Mouse (Mus musculus): ENCODE data around the gene Mob3b. TPM values are rescaled to one million over a fixed set of nuclear protein-coding genes. Genes with fewer than 3 reads are reported as not detected.

Gene Mob3b
- 1 to 10 TPM; 4.9 to 5.4 TPM for total RNA-seq (2021)

DNA sequence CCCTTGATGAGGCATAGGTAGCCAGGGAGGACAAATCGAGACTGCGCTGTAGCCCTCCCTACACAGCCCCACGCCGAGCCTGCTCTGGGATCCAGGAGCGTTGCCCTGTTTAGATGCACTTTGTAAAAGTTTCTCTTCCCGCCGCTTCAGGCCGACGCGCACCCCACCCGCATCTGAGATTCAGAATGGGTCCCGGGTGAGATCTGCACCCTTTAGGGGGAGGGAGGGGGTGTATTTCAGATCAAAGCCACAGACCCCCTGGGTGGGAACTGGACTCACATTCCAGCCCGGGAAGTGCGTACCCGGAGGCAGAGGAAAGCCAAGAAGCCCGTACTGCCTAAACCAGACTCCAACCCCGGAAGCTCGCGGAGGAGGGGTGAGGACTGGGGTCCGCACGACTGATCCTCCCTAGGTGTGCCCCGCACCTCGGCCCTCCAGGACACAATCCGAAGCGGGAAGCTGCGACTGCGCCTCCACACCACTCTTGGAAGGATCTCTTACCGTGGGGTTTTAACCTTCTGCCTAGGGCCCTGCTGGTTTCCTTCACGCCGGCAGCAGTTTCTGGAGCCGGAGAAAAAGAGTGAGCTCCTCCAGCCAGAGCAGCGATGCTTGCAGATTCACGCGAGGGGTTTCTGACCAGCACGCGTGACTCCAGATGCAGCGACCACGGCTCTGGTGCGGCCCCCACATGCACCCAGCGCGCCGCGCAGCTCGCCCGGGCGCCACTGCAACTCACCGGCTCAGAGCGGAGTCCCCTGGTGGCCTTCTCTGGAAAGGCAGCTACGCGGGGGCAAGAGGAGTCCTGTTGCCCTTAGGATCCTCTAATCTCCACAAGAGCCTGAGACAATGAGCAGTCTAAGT lies at the start of gene Mob3b:
TSS of gene Mob3b (minus strand) at position 734 of the 861 bp plus-strand sequence.
- intact Hi-C loops (cut with DNase I), result loop anchor here (2.0 to 5.0 kb wide), 2 partner anchors 35 to 196 kb away; no protein-coding TSS in a partner anchor
- peak; percentile 73 to 79 for DNase-seq (ENCODE audit: low spot score in 2 of 2)

- DNase-seq (ENCODE audit: low spot score in 2 of 2), result no peak
- intact Hi-C loops (cut with DNase I), result no loop called here
Measured at GRCm38 (mm10) chr4:35204659-35205058, 47.4 kb upstream of the Mob3b start.

- intact Hi-C loops (cut with DNase I), result no loop called here
- DNase-seq (ENCODE audit: low spot score in 2 of 2), result no peak
Measured at GRCm38 (mm10) chr4:35203724-35204123, 46.4 kb upstream of the Mob3b start.

GRCm38 (mm10) chr4:35201700-35202099 lies 44.4 kb upstream of the Mob3b start:
- intact Hi-C loops (cut with DNase I), result no loop called here

GRCm38 (mm10) chr4:35192725-35193124 lies 35.4 kb upstream of the Mob3b start:
- no peak for DNase-seq (ENCODE audit: low spot score in 2 of 2)
- intact Hi-C loops (cut with DNase I), result loop anchor here (2.0 to 5.0 kb wide), 2 partner anchors 35 to 232 kb away; partner anchors contain the start of gene Mob3b

More at GRCm38 (mm10) chr4:35201700-35202099, 44.4 kb upstream of the Mob3b start:
- DNase-seq (ENCODE audit: low spot score in 2 of 2), result no peak

GRCm38 (mm10) chr4:35189794-35190193 lies 32.5 kb upstream of the Mob3b start:
- DNase-seq (ENCODE audit: low spot score in 2 of 2), result peak; percentile 20
- intact Hi-C loops (cut with DNase I), result loop anchor here (5.0 kb wide), 1 partner anchor 32 kb away; the partner anchor contains the start of gene Mob3b

- intact Hi-C loops (cut with DNase I), result no loop called here
- DNase-seq (ENCODE audit: low spot score in 2 of 2), result no peak
Measured at GRCm38 (mm10) chr4:35187617-35188326, 30.5 kb upstream of the Mob3b start.

DNA sequence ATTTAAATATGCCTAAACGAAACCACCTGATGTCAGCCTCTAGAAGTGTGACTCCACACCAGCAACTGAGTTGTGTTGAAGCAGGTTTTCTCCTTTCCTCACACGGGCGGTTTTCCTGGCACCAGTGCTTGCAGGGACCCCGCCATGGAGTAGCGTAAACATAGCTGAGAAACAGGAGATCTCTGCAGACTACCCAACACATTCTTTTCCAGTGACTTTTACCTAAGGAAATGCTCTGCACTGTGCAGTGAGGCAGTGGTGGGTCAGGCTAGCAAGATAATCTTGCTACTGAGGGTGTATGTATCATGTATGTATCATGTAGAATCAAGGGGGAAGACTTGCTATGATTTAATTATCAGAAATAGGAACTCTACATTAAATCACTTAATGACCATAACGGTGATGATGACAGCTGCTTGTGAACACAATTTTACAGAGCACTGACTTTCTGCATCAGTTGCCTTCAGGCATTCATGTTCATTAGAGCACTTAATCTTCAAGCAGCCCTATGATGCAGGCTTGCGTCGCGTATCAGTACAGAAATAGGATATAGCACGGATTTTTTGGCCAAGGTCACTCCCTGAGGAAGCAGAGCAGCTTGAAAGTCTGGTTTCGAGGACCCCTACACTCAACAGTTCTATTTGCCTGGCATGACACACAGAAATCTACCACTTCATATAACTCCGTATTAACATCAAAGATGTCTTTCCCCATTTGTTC lies 20.8 kb upstream of the Mob3b start:
- intact Hi-C loops (cut with DNase I), result no loop called here

DNA sequence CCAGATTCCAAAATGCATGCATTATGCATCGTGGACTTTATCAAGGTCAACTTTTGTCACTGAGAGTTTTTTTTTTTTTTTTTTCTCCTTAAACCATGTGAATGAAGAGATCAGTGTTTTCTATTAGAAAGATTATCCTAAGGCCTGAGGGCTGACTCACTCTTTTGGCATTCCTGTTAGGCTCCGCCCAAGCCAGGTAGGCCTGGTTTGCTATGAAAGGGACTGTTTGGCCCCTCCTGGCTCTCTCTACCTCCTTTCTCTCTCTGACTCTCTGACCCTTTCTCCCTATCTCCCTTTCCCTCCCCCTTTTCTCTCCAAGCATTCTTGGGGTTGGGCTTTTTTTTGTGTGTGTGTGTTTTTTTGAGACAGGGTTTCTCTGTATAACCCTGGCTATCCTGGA lies 18.3 kb upstream of the Mob3b start:
- intact Hi-C loops (cut with DNase I), result no loop called here
- DNase-seq (ENCODE audit: low spot score in 2 of 2), result no peak

More for the DNA sequence above, 20.8 kb upstream of the Mob3b start:
- DNase-seq (ENCODE audit: low spot score in 2 of 2), result no peak

DNA sequence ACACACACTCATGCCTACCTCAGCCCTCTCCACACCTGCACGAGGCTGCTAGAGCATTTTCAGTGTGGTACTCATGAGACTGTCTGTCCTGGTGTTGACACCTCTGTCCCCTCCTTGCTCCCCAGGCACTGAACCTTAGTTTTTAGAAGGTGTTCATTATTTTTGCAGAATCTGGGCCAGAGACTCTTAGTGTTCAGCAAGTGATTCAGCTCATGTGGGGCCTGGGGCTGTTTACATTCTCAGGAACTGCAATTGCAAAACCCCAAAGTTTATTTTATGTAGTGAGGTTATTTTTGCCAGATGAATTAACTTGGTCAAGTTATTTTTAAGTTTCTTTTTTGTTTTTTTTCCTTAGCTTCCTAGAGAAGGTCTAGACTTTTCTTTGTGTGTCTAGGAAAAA lies 16.3 kb upstream of the Mob3b start:
- intact Hi-C loops (cut with DNase I), result no loop called here
- DNase-seq (ENCODE audit: low spot score in 2 of 2), result no peak

- intact Hi-C loops (cut with DNase I), result no loop called here
Measured at GRCm38 (mm10) chr4:35172471-35172870, 15.2 kb upstream of the Mob3b start.

GRCm38 (mm10) chr4:35169571-35170125 lies 12.4 kb upstream of the Mob3b start:
- no peak for DNase-seq (ENCODE audit: low spot score in 2 of 2)
- intact Hi-C loops (cut with DNase I), result no loop called here

More at GRCm38 (mm10) chr4:35172471-35172870, 15.2 kb upstream of the Mob3b start:
- DNase-seq (ENCODE audit: low spot score in 2 of 2), result no peak

- DNase-seq (ENCODE audit: low spot score in 2 of 2), result no peak
- intact Hi-C loops (cut with DNase I), result no loop called here
Measured at GRCm38 (mm10) chr4:35167855-35168254, 10.6 kb upstream of the Mob3b start.

GRCm38 (mm10) chr4:35165947-35166346 lies 8.7 kb upstream of the Mob3b start:
- DNase-seq (ENCODE audit: low spot score in 2 of 2), result no peak
- intact Hi-C loops (cut with DNase I), result no loop called here

DNA sequence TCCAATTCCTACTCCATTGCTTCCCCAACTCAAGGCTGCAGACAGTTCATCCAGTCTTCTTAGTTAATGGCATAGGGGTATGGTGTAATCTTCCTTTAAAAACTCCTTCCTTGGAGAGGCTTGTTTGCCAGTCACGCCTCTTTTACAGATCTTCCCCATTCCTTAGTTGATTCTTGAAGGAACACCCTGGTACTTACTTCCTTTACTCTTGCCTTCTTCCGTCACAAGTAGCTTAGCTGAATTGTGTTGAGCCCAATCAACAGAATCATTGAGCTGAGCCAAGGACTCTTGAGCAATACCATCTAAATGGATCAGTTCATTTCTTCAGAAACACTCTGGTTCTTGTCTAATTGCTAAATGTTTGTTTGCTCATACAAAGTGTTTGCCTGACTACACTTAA lies 8.0 kb upstream of the Mob3b start:
- no peak for DNase-seq (ENCODE audit: low spot score in 2 of 2)
- intact Hi-C loops (cut with DNase I), result no loop called here

DNA sequence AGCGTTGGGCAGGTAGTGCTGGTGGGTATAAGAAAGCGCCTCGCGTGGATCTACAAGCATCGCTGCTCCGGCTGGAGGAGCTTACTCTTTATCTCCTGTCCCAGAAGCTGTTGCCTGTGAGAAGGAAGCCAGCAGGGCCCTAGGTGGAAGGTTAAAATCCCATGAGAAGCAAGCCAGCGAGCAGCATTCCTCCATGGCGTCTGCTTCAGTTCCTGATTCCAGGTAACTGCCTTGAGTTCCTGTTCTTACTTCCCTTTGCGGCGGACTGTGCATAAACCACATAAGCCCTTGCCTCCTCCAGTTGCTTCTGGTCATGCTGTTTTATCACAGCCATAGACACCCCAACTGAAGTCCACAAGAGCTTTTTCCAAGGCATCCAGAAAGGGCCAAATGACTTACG lies 531 bp upstream of the Mob3b start:
- no peak for DNase-seq (ENCODE audit: low spot score in 2 of 2)
- intact Hi-C loops (cut with DNase I), result loop anchor here (2.0 to 5.0 kb wide), 2 partner anchors 34 to 197 kb away; no protein-coding TSS in a partner anchor

DNA sequence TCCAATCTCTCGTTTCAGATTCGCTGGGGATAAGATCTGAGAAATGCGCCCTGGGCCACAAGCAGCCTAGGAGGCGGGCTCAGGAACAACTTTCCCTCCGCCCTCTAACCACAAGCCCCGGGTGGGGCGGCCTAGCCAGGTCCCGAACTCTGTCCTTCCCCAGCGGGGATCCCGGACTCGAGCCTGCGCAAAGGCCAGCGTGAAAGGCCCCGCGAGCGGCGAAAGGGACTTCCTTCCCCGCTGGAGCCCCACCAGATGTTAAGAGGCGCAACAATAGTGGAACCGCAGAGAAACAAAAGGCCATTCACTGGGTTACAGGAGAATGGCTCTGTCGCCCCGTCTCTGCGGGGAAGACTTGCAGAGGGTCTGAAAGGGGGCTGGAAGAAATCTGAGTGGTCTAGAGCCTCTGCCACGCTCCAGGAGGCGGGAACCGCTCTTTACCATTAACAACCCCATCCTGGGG lies 1.1 kb downstream of the Mob3b start:
- peak; percentile 19 to 37 for DNase-seq (ENCODE audit: low spot score in 2 of 2)
- intact Hi-C loops (cut with DNase I), result loop anchor here (2.0 to 5.0 kb wide), 2 partner anchors 36 to 195 kb away; no protein-coding TSS in a partner anchor

DNA sequence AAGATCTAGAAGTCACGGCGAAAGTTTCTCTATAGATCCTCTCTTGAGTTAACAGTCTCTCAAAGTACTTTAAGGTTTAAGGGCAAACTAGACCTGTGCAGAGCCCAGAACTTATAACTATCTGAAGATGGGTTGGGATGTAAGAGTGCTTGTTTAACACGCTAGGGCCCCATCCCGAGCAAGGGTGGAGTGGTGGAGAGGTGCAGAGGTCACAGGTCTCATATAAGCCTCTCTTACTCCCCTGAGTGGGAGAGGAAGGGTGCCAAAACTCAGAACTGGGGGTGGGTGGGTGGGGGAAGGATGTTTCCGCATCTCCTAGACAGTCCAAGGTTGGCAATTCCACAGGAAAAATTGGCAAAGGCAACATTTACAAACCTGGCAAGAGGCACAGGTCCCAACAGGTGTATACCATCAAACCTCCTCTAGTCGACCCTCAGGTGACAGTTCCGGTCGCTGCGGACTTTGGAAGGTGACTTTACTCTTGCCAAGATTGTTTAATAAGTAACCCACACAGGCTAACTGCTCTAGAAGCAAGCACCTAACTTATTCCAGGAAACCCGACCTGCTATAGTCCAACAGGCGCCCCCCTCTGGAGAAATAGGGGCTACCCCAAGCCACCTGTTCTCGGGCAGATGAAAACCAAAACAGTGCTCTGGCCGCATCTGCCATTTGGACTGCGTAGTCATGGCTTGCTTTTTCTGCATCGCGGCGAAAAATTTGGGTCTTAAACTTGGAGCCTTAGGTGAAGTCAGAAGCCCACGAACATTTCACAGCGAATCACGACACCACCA lies 2.0 kb downstream of the Mob3b start:
- no peak for DNase-seq (ENCODE audit: low spot score in 2 of 2)
- intact Hi-C loops (cut with DNase I), result loop anchor here (5.0 kb wide), 1 partner anchor 37 kb away; no protein-coding TSS in a partner anchor

Measured in left cerebral cortex, postnatal 36 days (tissue).